Comparison of ENCODE assay signal across 13 mouse cellular contexts in the genomic region with DNA sequence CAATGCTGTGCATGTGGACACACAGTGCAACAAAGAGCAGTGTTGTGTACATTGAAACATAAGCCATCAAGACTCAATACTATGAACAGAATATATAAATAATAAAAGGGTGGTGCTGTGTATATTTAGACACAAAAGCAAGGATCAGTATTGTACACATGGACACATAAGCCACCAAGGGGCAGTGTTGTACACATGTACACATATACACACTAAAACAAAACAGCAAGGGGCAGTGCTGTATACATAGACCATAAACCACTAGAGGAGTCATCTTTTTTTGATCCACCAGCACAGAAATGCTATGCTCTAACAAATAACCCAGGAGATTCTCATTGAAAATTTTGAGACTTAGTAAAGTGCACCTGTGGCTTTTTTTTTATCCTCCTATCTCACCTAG.
DNase-seq lines count a peak whose midpoint lies in the region; ATAC-seq and TF ChIP-seq lines count a peak whose summit lies in the region.
"Had no signal": no experiment of that assay in that cellular context is flagged by ENCODE, and none has a peak within 500 bp of the region (broad histone marks: within the 10 kb centered on the region; RNA-seq: fewer than 3 reads in every experiment).

No protein-coding gene starts in this region.

- peak; percentile 74; the same call in 1 of the 2 replicates for ATAC-seq in hindbrain, embryonic 13.5 days (ENCODE audit: low FRiP score)
- no peak for ATAC-seq in hindbrain, embryonic 11.5 days (ENCODE audit: low FRiP score)
- ATAC-seq in midbrain, embryonic 13.5 days = peak; percentile 59
- no peak; the same call in 1 of the 2 replicates for ATAC-seq in midbrain, embryonic 11.5 days (ENCODE audit: low FRiP score)
- ATAC-seq in granulocyte monocyte progenitor cell, adult 5-6 weeks (replicated peaks; ENCODE audit: poor library complexity, severe bottlenecking) = 0 out of 2 replicates have a peak, but pooled peaks have one; percentile 56
- ATAC-seq in stomach, postnatal 0 days (ENCODE audit: low FRiP score, low TSS enrichment) = no peak

- no peaks in the 10 kb centered on the region for H3K4me1 ChIP-seq in hindbrain, embryonic 13.5 days (replicated peaks)
- no peaks in the 10 kb centered on the region for H3K4me1 ChIP-seq in hindbrain, embryonic 11.5 days (replicated peaks; ENCODE audit: control insufficient read depth, insufficient read depth, low read length)
- H3K4me1 ChIP-seq in midbrain, embryonic 13.5 days (replicated peaks) = no peaks in the 10 kb centered on the region
- H3K4me1 ChIP-seq in midbrain, embryonic 11.5 days (ENCODE audit: control insufficient read depth, insufficient read depth, low read length) = peaks cover 2% of the 10 kb centered on the region; the same call in 1 of the 2 replicates
- H3K4me1 ChIP-seq in stomach, postnatal 0 days (replicated peaks; ENCODE audit: control insufficient read depth, insufficient read depth) = no peaks in the 10 kb centered on the region
- H3K4me1 ChIP-seq: embryonic facial prominence, embryonic 15.5 days had no signal

- TF ChIP-seq EP300 in stomach, postnatal 0 days (optimal IDR thresholded peaks at IDR 0.05) = no peak

- DNase-seq in hindbrain, embryonic 11.5 days (ENCODE audit: low spot score) = no peak
- DNase-seq in midbrain, embryonic 11.5 days (ENCODE audit: low spot score, missing footprints) = no peak
- DNase-seq in stomach, postnatal 0 days (ENCODE audit: low spot score) = no peak
- no peak for DNase-seq in embryo, embryonic 10 days (ENCODE audit: low spot score)
- DNase-seq: kidney, postnatal 36 days; right cerebral cortex, postnatal 14 days; thymus, postnatal 36 days had no signal

- H3K9me3 ChIP-seq in hindbrain, embryonic 13.5 days = no peaks in the 10 kb centered on the region
- no peaks in the 10 kb centered on the region for H3K9me3 ChIP-seq in hindbrain, embryonic 11.5 days (ENCODE audit: control insufficient read depth, low read length)
- H3K9me3 ChIP-seq in midbrain, embryonic 13.5 days = no peaks in the 10 kb centered on the region
- no peaks in the 10 kb centered on the region for H3K9me3 ChIP-seq in midbrain, embryonic 11.5 days (ENCODE audit: control insufficient read depth, low read length)
- H3K9me3 ChIP-seq in stomach, postnatal 0 days (ENCODE audit: control insufficient read depth, low read length) = no peaks in the 10 kb centered on the region
- H3K9me3 ChIP-seq: embryonic facial prominence, embryonic 15.5 days had no signal

- no peaks in the 10 kb centered on the region for H3K27me3 ChIP-seq in hindbrain, embryonic 13.5 days
- H3K27me3 ChIP-seq in hindbrain, embryonic 11.5 days (ENCODE audit: control insufficient read depth, insufficient read depth, low read length) = no peaks in the 10 kb centered on the region
- no peaks in the 10 kb centered on the region for H3K27me3 ChIP-seq in midbrain, embryonic 13.5 days
- H3K27me3 ChIP-seq in midbrain, embryonic 11.5 days (ENCODE audit: control insufficient read depth, insufficient read depth, low read length) = no peaks in the 10 kb centered on the region
- no peaks in the 10 kb centered on the region for H3K27me3 ChIP-seq in stomach, postnatal 0 days (ENCODE audit: control insufficient read depth, insufficient read depth, low read length)
- H3K27me3 ChIP-seq: embryonic facial prominence, embryonic 15.5 days had no signal

- H3K9ac ChIP-seq in hindbrain, embryonic 13.5 days = no peak overlapping the region
- no peak overlapping the region for H3K9ac ChIP-seq in hindbrain, embryonic 11.5 days (ENCODE audit: low read depth, low read length)
- H3K9ac ChIP-seq in midbrain, embryonic 13.5 days (replicated peaks) = no peak overlapping the region
- no peak overlapping the region for H3K9ac ChIP-seq in midbrain, embryonic 11.5 days (ENCODE audit: low read length)
- H3K9ac ChIP-seq in stomach, postnatal 0 days (ENCODE audit: low read length) = no peak overlapping the region
- H3K9ac ChIP-seq: embryonic facial prominence, embryonic 15.5 days had no signal

- H3K4me2 ChIP-seq in hindbrain, embryonic 13.5 days = no peak overlapping the region
- no peak overlapping the region for H3K4me2 ChIP-seq in hindbrain, embryonic 11.5 days (replicated peaks; ENCODE audit: low read depth, low read length)
- H3K4me2 ChIP-seq in midbrain, embryonic 13.5 days (replicated peaks) = no peak overlapping the region
- no peak overlapping the region for H3K4me2 ChIP-seq in midbrain, embryonic 11.5 days
- H3K4me2 ChIP-seq in stomach, postnatal 0 days (replicated peaks; ENCODE audit: low read depth) = no peak overlapping the region
- H3K4me2 ChIP-seq: embryonic facial prominence, embryonic 15.5 days; liver, embryonic 11.5 days had no signal

- H3K4me3 ChIP-seq in hindbrain, embryonic 13.5 days = no peak overlapping the region
- H3K4me3 ChIP-seq in hindbrain, embryonic 11.5 days (ENCODE audit: low read depth, low read length) = no peak overlapping the region
- H3K4me3 ChIP-seq in midbrain, embryonic 13.5 days (replicated peaks) = no peak overlapping the region
- no peak overlapping the region for H3K4me3 ChIP-seq in midbrain, embryonic 11.5 days (ENCODE audit: low read depth, low read length)
- H3K4me3 ChIP-seq in stomach, postnatal 0 days (ENCODE audit: low read depth, low read length) = no peak overlapping the region
- H3K4me3 ChIP-seq: embryonic facial prominence, embryonic 15.5 days had no signal

- peak; percentile 47 for TF ChIP-seq CTCF in stomach, postnatal 0 days (IDR thresholded peaks at IDR 0.05; ENCODE audit: low read depth)

- no peak overlapping the region for H3K27ac ChIP-seq in hindbrain, embryonic 13.5 days
- no peak overlapping the region for H3K27ac ChIP-seq in hindbrain, embryonic 11.5 days (ENCODE audit: low read depth, low read length)
- H3K27ac ChIP-seq in midbrain, embryonic 13.5 days = no peak overlapping the region
- H3K27ac ChIP-seq in midbrain, embryonic 11.5 days (ENCODE audit: low read depth, low read length) = no peak overlapping the region
- H3K27ac ChIP-seq in stomach, postnatal 0 days (replicated peaks) = no peak overlapping the region
- H3K27ac ChIP-seq: embryonic facial prominence, embryonic 15.5 days; macrophage had no signal

- no peaks in the 10 kb centered on the region for H3K36me3 ChIP-seq in hindbrain, embryonic 13.5 days
- H3K36me3 ChIP-seq in hindbrain, embryonic 11.5 days (ENCODE audit: control insufficient read depth, insufficient read depth, low read length) = no peaks in the 10 kb centered on the region
- H3K36me3 ChIP-seq in midbrain, embryonic 13.5 days = no peaks in the 10 kb centered on the region
- no peaks in the 10 kb centered on the region for H3K36me3 ChIP-seq in midbrain, embryonic 11.5 days (ENCODE audit: control insufficient read depth, insufficient read depth, low read length)
- H3K36me3 ChIP-seq in stomach, postnatal 0 days (ENCODE audit: control insufficient read depth, insufficient read depth, low read length) = no peaks in the 10 kb centered on the region
- H3K36me3 ChIP-seq: embryonic facial prominence, embryonic 15.5 days had no signal

Comparison
In these comparisons a context has a peak if more than half of its experiments do, and no peak if none do; other contexts are left out.
1. ATAC-seq: peak in hindbrain, embryonic 13.5 days (single experiment), midbrain, embryonic 13.5 days (single experiment) and granulocyte monocyte progenitor cell, adult 5-6 weeks (single experiment); none in hindbrain, embryonic 11.5 days (single experiment), midbrain, embryonic 11.5 days (single experiment) and stomach, postnatal 0 days (single experiment).